Mouse (Mus musculus) inflammation-experienced regulatory T-cells, adult 16 weeks (primary cell): ENCODE results near the gene Dclk3. TPM values are rescaled to one million over a fixed set of nuclear protein-coding genes. Genes with fewer than 3 reads are reported as not detected.

ENCODE experiments used
- polyA plus RNA-seq: library from polyadenylated mRNA; unstranded; fragments of 100-300 nt; shearing (Covaris generic); gene quantifications from one replicate; pipeline ENCODE4 v1.2.1, GENCODE M21; 2017

The Dclk3 gene
- not detected for polyA plus RNA-seq

DNA sequence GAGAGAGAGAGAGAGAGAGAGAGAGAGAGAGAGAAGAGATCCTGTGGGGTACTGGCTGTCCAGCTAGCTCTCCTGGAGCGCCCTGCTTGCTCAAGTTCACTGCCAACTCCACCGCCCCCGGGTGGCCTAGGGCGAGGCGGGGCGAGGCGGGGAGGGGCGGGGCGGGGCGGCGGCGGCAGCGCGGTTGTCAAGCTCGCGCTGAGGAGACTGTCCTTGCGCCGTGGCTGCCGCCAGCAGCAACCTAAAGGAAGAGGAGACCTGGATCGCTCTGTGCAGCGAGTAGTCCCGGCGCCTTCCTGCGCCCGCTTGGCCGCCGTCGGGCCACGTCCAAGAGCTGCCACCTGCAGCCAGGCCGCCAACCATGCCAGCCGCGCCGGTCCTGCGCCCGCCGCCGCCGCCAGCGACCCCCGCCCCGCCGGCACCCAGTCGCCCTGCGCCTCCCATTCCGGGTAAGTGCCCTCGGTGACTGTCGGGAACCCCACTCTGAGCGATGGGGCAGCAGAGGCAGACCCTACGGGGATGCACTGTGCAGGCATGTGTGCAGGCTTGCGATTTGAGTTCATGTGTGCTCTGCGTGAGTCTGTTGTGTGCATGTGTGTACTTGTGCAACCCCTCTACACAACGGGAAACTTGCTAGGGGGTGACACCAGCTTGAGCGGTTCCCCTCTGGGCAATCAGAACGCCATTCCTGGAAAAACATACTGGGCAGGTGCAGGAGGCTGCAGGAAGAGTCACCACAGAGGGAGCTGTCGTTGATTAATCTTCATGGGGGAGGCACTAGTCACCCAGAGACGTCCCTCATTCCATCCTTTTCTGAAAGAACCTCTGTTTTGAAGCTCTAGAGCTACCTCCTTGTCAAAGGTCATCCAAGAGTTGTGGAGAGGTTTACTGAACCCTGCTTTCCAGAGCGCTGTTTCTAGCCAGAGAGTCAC, at the start of gene Dclk3:
Gene Dclk3, plus strand, starts transcription at position 178 of the 932 bp plus-strand sequence.

Other genes starting within 250 kb of the Dclk3 start
- gene Mlh1, start 167.3 kb upstream of the Dclk3 start, polyA plus RNA-seq = 52.7 TPM
- 31.1 TPM for gene Epm2aip1, start 167.2 kb upstream of the Dclk3 start, polyA plus RNA-seq
- not detected for gene Trank1, start 127.3 kb upstream of the Dclk3 start, polyA plus RNA-seq